In genomic region chr11:95646154-95646490, GRCm38 (mm10) we compare ENCODE assay signal across 14 mouse cellular contexts.
"Had no signal": no experiment of that assay in that cellular context is flagged by ENCODE, and none has a peak within 500 bp of the region (broad histone marks: within the 10 kb centered on the region; RNA-seq: fewer than 3 reads in every experiment).

No protein-coding gene starts in this region.

- H3K9me3 ChIP-seq: limb, embryonic 15.5 days; neural tube, embryonic 15.5 days had no signal

- H3K4me3 ChIP-seq: myocyte had no signal

- DNase-seq: kidney, adult 8-10 months; liver, postnatal 0 days; right cerebral cortex, adult 18-20 months; right cerebral cortex, postnatal 14 days; right cerebral cortex, postnatal 4 days; thymus, adult 2 months; thymus, postnatal 14 days had no signal

- ATAC-seq: liver, postnatal 0 days; lung, postnatal 0 days had no signal

- H3K27ac ChIP-seq: limb, embryonic 15.5 days; liver, embryonic 14.5 days; macrophage; neural tube, embryonic 15.5 days; stomach, postnatal 0 days had no signal

- H3K36me3 ChIP-seq: limb, embryonic 15.5 days; neural tube, embryonic 15.5 days had no signal

- H3K9ac ChIP-seq: liver, embryonic 14.5 days; liver, postnatal 0 days; neural tube, embryonic 15.5 days had no signal
